In the genomic region with DNA sequence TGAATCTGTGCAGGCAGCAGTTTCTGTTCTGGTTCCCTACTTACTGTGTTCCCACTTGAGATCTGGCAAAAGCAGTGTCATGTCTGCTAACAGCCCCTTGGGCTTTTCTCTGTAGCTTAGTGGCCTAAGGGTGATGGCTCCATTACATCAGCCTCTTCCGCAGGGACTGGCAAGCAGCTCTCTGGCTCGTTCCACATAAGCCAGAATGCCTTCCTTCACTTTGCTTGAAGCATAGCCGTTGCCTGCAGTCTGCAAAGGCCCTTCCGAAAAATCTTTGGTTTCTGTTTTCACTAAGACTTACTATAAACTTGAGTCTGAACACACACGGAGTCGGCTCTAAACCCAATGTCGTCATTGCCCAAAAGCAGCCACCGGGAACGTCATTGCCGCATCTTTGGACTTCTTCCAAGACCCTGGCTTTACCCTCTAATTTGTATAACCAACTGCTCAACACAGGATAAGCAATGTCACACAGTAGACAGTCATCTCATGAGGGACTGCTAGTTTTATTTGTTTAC, we compare ENCODE assay signal across 11 mouse cellular contexts.
DNase-seq lines count a peak whose midpoint lies in the region; ATAC-seq and TF ChIP-seq lines count a peak whose summit lies in the region.
"Had no signal": no experiment of that assay in that cellular context is flagged by ENCODE, and none has a peak within 500 bp of the region (broad histone marks: within the 10 kb centered on the region; RNA-seq: fewer than 3 reads in every experiment).

No protein-coding gene starts in this region.

- H3K27ac ChIP-seq in embryonic facial prominence, embryonic 12.5 days = peak overlapping the region; percentile 18; the same call in 1 of the 2 replicates
- H3K27ac ChIP-seq in embryonic facial prominence, embryonic 10.5 days (replicated peaks) = no peak overlapping the region
- no peak overlapping the region for H3K27ac ChIP-seq in layer of hippocampus, adult 2 months
- peak overlapping the region; percentile 71 for H3K27ac ChIP-seq in intestine, embryonic 15.5 days
- H3K27ac ChIP-seq in stomach, embryonic 14.5 days (ENCODE audit: low read length) = peak overlapping the region; percentile 73
- no peak overlapping the region for H3K27ac ChIP-seq in midbrain, embryonic 16.5 days (ENCODE audit: low read length)
- H3K27ac ChIP-seq: macrophage; neural tube, embryonic 12.5 days had no signal

- WGBS in embryonic facial prominence, embryonic 12.5 days = 59% methylated on average over 10 of the region's 10 CpGs
- 80% methylated on average over 10 of the region's 10 CpGs for WGBS in embryonic facial prominence, embryonic 10.5 days
- 43% methylated on average over 10 of the region's 10 CpGs for WGBS in intestine, embryonic 15.5 days
- WGBS in stomach, embryonic 14.5 days = 45% methylated on average over 10 of the region's 10 CpGs
- 70% methylated on average over 10 of the region's 10 CpGs for WGBS in midbrain, embryonic 16.5 days

- ATAC-seq in embryonic facial prominence, embryonic 12.5 days (ENCODE audit: insufficient number of reproducible peaks, insufficient read depth, low FRiP score, low TSS enrichment) = 0 out of 2 replicates have a peak, but pooled peaks have one; percentile 52
- ATAC-seq in intestine, embryonic 15.5 days = peak; percentile 85
- peak; percentile 54; the same call in 1 of the 2 replicates for ATAC-seq in stomach, embryonic 14.5 days (ENCODE audit: insufficient number of reproducible peaks, insufficient read depth, low FRiP score, low read depth)
- ATAC-seq in midbrain, embryonic 16.5 days = no peak

- 0 out of 2 replicates have a peak overlapping the region, but pooled peaks have one; percentile 7 for H3K4me2 ChIP-seq in embryonic facial prominence, embryonic 12.5 days (replicated peaks)
- peak overlapping the region; percentile 43 for H3K4me2 ChIP-seq in intestine, embryonic 15.5 days (replicated peaks)
- peak overlapping the region; percentile 28; the same call in 1 of the 2 replicates for H3K4me2 ChIP-seq in stomach, embryonic 14.5 days (replicated peaks; ENCODE audit: low read depth, low read length)
- H3K4me2 ChIP-seq in midbrain, embryonic 16.5 days (ENCODE audit: low read length) = no peak overlapping the region
- H3K4me2 ChIP-seq: neural tube, embryonic 12.5 days had no signal

- H3K4me1 ChIP-seq in embryonic facial prominence, embryonic 12.5 days = no peaks in the 10 kb centered on the region
- H3K4me1 ChIP-seq in embryonic facial prominence, embryonic 10.5 days = no peaks in the 10 kb centered on the region
- 0 out of 2 replicates have a peak, but pooled peaks cover 3% of the 10 kb centered on the region for H3K4me1 ChIP-seq in intestine, embryonic 15.5 days (replicated peaks)
- no peaks in the 10 kb centered on the region for H3K4me1 ChIP-seq in stomach, embryonic 14.5 days (ENCODE audit: control insufficient read depth, insufficient read depth, low read length)
- peaks cover 3% of the 10 kb centered on the region; the same call in 1 of the 2 replicates for H3K4me1 ChIP-seq in midbrain, embryonic 16.5 days (ENCODE audit: control insufficient read depth, insufficient read depth, low read length)
- H3K4me1 ChIP-seq: neural tube, embryonic 12.5 days had no signal

- H3K9me3 ChIP-seq in embryonic facial prominence, embryonic 12.5 days = no peaks in the 10 kb centered on the region
- no peaks in the 10 kb centered on the region for H3K9me3 ChIP-seq in embryonic facial prominence, embryonic 10.5 days
- H3K9me3 ChIP-seq in intestine, embryonic 15.5 days = no peaks in the 10 kb centered on the region
- no peaks in the 10 kb centered on the region for H3K9me3 ChIP-seq in stomach, embryonic 14.5 days (ENCODE audit: control insufficient read depth, low read depth, low read length)
- H3K9me3 ChIP-seq in midbrain, embryonic 16.5 days (replicated peaks; ENCODE audit: control insufficient read depth, low read length, poor library complexity, severe bottlenecking) = no peaks in the 10 kb centered on the region
- H3K9me3 ChIP-seq: neural tube, embryonic 12.5 days had no signal

- no peaks in the 10 kb centered on the region for H3K36me3 ChIP-seq in embryonic facial prominence, embryonic 12.5 days
- H3K36me3 ChIP-seq in embryonic facial prominence, embryonic 10.5 days (replicated peaks) = no peaks in the 10 kb centered on the region
- no peaks in the 10 kb centered on the region for H3K36me3 ChIP-seq in intestine, embryonic 15.5 days
- H3K36me3 ChIP-seq in stomach, embryonic 14.5 days (ENCODE audit: control insufficient read depth, insufficient read depth, low read length) = no peaks in the 10 kb centered on the region
- H3K36me3 ChIP-seq in midbrain, embryonic 16.5 days (ENCODE audit: control insufficient read depth, insufficient read depth, low read length) = no peaks in the 10 kb centered on the region
- H3K36me3 ChIP-seq: neural tube, embryonic 12.5 days had no signal

- TF ChIP-seq CTCF in layer of hippocampus, adult 2 months (conservative IDR thresholded peaks at IDR 0.05) = no peak

- H3K4me3 ChIP-seq in embryonic facial prominence, embryonic 12.5 days = no peak overlapping the region
- no peak overlapping the region for H3K4me3 ChIP-seq in embryonic facial prominence, embryonic 10.5 days
- H3K4me3 ChIP-seq in layer of hippocampus, adult 2 months = peak overlapping the region; percentile 8; the same call in 1 of the 2 replicates
- no peak overlapping the region for H3K4me3 ChIP-seq in intestine, embryonic 15.5 days (replicated peaks)
- no peak overlapping the region for H3K4me3 ChIP-seq in stomach, embryonic 14.5 days (ENCODE audit: low read depth, low read length)
- H3K4me3 ChIP-seq in midbrain, embryonic 16.5 days (ENCODE audit: low read depth, low read length) = no peak overlapping the region
- H3K4me3 ChIP-seq: neural tube, embryonic 12.5 days had no signal

- no peaks in the 10 kb centered on the region for H3K27me3 ChIP-seq in embryonic facial prominence, embryonic 12.5 days
- H3K27me3 ChIP-seq in embryonic facial prominence, embryonic 10.5 days (replicated peaks; ENCODE audit: low read depth, poor library complexity, severe bottlenecking) = no peaks in the 10 kb centered on the region
- H3K27me3 ChIP-seq in intestine, embryonic 15.5 days (replicated peaks) = no peaks in the 10 kb centered on the region
- no peaks in the 10 kb centered on the region for H3K27me3 ChIP-seq in stomach, embryonic 14.5 days (ENCODE audit: control insufficient read depth, insufficient read depth, low read length)
- H3K27me3 ChIP-seq in midbrain, embryonic 16.5 days (ENCODE audit: control insufficient read depth, insufficient read depth, low read depth, low read length) = no peaks in the 10 kb centered on the region
- H3K27me3 ChIP-seq: neural tube, embryonic 12.5 days had no signal

- H3K9ac ChIP-seq in embryonic facial prominence, embryonic 12.5 days = no peak overlapping the region
- no peak overlapping the region for H3K9ac ChIP-seq in intestine, embryonic 15.5 days
- no peak overlapping the region for H3K9ac ChIP-seq in stomach, embryonic 14.5 days (replicated peaks; ENCODE audit: low read depth, low read length)
- no peak overlapping the region for H3K9ac ChIP-seq in midbrain, embryonic 16.5 days (ENCODE audit: low read depth, low read length)
- H3K9ac ChIP-seq: neural tube, embryonic 12.5 days had no signal

- no peak for DNase-seq in embryonic facial prominence, embryonic 10.5 days (ENCODE audit: low spot score)
- DNase-seq in layer of hippocampus, adult 2 months (ENCODE audit: low spot score in 2 of 2) = no peak
- no peak for DNase-seq in layer of hippocampus, postnatal 25 days (ENCODE audit: extremely low spot score in 1 of 2, low spot score in 1 of 2)
- no peak for DNase-seq in right cerebral cortex, postnatal 25 days
- DNase-seq: cerebellum, adult 18-20 months had no signal

Comparison
In these comparisons a context has a peak if more than half of its experiments do, and no peak if none do; other contexts are left out.
1. H3K27ac ChIP-seq: peak in embryonic facial prominence, embryonic 12.5 days (single experiment), intestine, embryonic 15.5 days (single experiment) and stomach, embryonic 14.5 days (single experiment); none in embryonic facial prominence, embryonic 10.5 days (single experiment), layer of hippocampus, adult 2 months (single experiment) and midbrain, embryonic 16.5 days (single experiment).